Mouse (Mus musculus): ENCODE results near the gene Cep112. TPM values are rescaled to one million over a fixed set of nuclear protein-coding genes. Genes with fewer than 3 reads are reported as not detected.
"Not testable (repeated sequence)": the region's sequence is repeated elsewhere in the genome, so short reads cannot be mapped to it uniquely, and the experiment has no call there.

Cep112 gene
- total RNA-seq, 2 experiments from 2014 or later = 11.5 to 11.8 TPM

DNA sequence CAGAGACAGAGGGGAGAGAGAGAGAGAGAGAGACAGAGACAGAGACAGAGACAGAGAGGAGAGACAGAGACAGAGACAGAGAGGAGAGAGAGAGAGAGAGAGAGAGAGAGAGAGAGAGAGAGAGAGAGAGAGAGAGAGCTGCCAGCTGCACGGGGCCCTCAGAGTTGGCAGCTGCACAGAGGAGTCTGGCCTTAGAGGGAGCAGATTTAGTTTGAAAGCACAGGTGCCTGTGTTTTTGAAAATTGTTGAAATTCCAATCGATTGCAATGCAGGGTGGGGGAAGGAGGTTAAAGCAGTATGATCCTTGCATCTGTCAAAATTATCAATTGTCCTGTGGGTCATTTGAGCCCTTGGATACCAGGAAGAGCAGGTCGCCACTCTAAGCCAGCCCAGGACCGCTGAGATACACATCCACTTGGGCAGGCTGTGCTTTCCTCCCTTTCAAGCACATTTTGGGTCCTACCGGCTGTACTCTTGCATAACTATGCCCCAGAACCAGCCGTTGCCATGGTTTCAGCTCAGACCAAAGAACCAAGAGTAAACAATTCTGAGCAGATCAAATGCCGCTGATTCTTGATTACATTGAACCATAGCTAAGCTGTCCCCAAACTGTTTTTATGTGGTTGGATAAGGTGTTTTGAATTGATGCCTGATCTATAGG, 432.8 kb downstream of the Cep112 start:
- intact Hi-C loops (cut with DNase I) = no loop called here
- DNase-seq (ENCODE audit: low spot score) = no peak

- intact Hi-C loops (cut with DNase I) = no loop called here
- DNase-seq (ENCODE audit: low spot score) = no peak
Measured at GRCm38 (mm10) chr11:108858339-108858804, 433.4 kb downstream of the Cep112 start.

- intact Hi-C loops (cut with DNase I) = no loop called here
- no peak for DNase-seq (ENCODE audit: low spot score)
Measured at GRCm38 (mm10) chr11:108858846-108859245, 433.9 kb downstream of the Cep112 start.

- intact Hi-C loops (cut with DNase I) = no loop called here
- DNase-seq (ENCODE audit: low spot score) = no peak
Measured at GRCm38 (mm10) chr11:108862360-108862759, 437.4 kb downstream of the Cep112 start.

GRCm38 (mm10) chr11:108865746-108866145, 440.8 kb downstream of the Cep112 start:
- intact Hi-C loops (cut with DNase I) = no loop called here
- DNase-seq (ENCODE audit: low spot score) = no peak

DNA sequence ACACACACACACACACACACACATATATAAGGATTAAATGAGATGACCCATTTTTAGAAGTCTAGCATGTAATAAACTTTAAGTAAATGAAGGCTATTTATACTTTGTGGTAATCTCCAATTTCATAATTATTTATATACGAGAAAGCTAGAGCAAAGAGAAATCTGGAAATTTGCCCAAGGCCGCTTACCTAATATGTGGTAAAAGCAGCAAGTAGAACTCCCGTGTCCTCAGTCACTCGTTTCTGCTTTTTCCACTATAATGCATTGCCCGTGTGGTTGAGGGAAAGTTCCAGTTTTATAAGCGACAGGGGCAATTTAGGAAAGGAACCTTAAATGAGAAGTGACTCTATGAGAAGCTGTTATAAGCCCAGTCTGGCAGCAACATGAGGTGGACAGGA, 442.5 kb downstream of the Cep112 start:
- intact Hi-C loops (cut with DNase I) = no loop called here
- no peak for DNase-seq (ENCODE audit: low spot score)

DNA sequence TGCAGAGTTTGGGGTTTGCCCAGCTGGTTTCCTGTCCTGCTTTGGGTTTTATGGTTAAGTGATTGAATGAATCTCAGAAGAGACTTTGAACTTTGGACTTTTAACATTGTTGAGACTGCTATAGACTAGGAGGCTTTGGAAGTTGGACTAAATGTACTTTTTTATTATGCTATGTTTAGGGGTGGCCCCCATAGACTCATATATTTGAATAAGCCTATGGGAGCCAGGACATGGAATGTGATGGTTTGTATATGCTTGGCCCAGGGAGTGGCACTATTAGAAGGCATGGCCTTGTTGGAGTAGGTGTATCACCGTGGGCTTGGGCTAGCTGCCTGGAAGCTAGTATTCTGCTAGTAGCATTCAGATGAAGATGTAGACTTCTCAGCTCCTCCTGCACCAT, 446.3 kb downstream of the Cep112 start:
- intact Hi-C loops (cut with DNase I); DNase-seq (ENCODE audit: low spot score): not testable (repeated sequence)

- no peak for DNase-seq (ENCODE audit: low spot score)
- intact Hi-C loops (cut with DNase I) = no loop called here
Measured at GRCm38 (mm10) chr11:108871748-108872147, 446.8 kb downstream of the Cep112 start.

GRCm38 (mm10) chr11:108876633-108877205, 451.7 kb downstream of the Cep112 start:
- intact Hi-C loops (cut with DNase I) = no loop called here

GRCm38 (mm10) chr11:108877520-108877919, 452.5 kb downstream of the Cep112 start:
- intact Hi-C loops (cut with DNase I) = no loop called here
- DNase-seq (ENCODE audit: low spot score) = no peak

More at GRCm38 (mm10) chr11:108876633-108877205, 451.7 kb downstream of the Cep112 start:
- no peak for DNase-seq (ENCODE audit: low spot score)

- peak; percentile 26 for DNase-seq (ENCODE audit: low spot score)
- intact Hi-C loops (cut with DNase I) = no loop called here
Measured at GRCm38 (mm10) chr11:108880546-108880945, 455.6 kb downstream of the Cep112 start.

DNA sequence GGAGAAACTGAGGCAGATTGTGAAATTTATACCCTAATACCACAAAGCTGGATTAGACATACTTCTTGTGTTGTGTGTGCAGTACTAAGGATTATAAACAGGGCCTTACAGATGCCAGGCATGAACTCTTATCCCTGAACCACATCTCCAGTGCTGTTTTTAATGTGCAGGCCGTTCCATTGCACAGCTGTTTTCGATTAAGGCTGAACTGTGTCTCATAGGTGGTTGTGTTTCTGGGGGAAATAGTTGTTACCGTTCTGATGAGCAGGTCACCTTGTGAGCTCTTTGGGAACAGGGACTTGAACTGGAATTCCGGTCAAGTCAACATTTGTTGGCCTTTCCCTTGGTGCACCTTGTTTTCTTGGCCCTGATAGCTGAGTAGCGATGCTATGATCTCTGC, 456.7 kb downstream of the Cep112 start:
- DNase-seq (ENCODE audit: low spot score) = no peak
- intact Hi-C loops (cut with DNase I) = no loop called here

GRCm38 (mm10) chr11:108885276-108885896, 460.4 kb downstream of the Cep112 start:
- no peak for DNase-seq (ENCODE audit: low spot score)
- intact Hi-C loops (cut with DNase I) = no loop called here

GRCm38 (mm10) chr11:108886060-108886459, 461.1 kb downstream of the Cep112 start:
- DNase-seq (ENCODE audit: low spot score) = no peak
- intact Hi-C loops (cut with DNase I) = no loop called here

GRCm38 (mm10) chr11:108889121-108889520, 464.1 kb downstream of the Cep112 start:
- intact Hi-C loops (cut with DNase I) = no loop called here
- no peak for DNase-seq (ENCODE audit: low spot score)

DNA sequence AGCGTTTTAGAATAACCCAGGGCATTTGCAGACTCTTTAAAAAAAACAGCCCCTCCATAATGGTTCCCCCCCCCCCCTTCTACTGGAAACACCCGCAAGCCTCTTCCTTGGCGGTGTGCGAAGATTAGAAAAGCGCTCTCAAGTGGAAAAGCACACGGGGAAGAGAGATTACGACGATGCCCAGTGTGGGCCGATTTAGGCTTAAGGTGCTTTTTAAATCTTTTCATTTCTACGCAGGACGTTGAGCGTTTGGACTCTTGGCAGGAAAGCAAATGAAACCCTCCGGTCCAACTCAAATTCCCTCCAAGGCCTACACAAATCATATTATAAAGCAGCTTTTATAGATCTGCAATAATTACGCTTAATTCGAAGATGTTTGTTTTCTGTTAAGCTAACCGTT, 465.6 kb downstream of the Cep112 start:
- intact Hi-C loops (cut with DNase I) = no loop called here
- no peak for DNase-seq (ENCODE audit: low spot score)

- intact Hi-C loops (cut with DNase I) = no loop called here
- peak; percentile 33 for DNase-seq (ENCODE audit: low spot score)
Measured at GRCm38 (mm10) chr11:108891111-108891870, 466.3 kb downstream of the Cep112 start.

DNA sequence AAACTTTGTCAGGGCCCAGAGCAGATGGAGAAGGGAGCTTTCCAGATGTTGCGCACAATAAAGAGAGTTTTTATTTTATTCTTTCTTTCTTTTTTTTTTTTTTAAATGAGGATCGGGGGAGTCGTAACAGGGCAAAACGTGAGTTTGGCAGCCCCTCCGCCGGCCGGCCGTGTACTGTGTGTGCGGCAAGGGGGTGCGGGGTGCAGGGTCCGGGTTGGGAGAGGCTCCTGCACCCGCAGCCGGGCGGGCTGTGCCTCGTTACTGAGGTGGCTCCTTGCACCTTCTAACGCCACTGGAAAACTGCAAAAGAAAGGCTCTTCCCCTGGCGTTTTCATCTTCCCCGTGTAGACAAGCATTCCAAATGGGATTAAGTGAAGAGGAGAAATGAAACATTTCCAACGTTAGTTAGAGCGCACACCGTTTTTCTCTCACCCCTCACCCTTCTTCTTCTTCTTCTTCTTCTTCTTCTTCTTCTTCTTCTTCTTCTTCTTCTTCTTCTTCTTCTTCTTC, 466.9 kb downstream of the Cep112 start:
- intact Hi-C loops (cut with DNase I) = no loop called here
- no peak for DNase-seq (ENCODE audit: low spot score)

DNA sequence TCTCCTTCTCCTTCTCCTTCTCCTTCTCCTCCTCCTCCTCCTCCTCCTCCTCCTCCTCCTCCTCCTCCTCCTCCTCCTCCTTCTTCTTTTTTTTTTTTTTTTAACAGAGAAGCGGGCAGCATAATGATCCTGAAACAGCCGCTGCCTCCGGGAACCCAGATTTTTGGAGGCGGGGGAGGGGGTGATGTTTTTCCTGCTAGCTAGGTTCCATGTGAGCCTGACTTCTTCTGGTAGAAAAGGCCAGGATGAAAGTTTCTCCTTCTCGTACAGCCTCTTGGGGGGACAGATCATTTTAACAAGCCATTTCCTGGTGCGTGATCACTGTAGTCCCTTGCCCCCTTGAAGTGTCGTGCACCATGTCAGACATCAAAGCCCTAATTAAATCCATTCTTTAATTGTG, 467.4 kb downstream of the Cep112 start:
- intact Hi-C loops (cut with DNase I) = no loop called here
- no peak for DNase-seq (ENCODE audit: low spot score)

DNA sequence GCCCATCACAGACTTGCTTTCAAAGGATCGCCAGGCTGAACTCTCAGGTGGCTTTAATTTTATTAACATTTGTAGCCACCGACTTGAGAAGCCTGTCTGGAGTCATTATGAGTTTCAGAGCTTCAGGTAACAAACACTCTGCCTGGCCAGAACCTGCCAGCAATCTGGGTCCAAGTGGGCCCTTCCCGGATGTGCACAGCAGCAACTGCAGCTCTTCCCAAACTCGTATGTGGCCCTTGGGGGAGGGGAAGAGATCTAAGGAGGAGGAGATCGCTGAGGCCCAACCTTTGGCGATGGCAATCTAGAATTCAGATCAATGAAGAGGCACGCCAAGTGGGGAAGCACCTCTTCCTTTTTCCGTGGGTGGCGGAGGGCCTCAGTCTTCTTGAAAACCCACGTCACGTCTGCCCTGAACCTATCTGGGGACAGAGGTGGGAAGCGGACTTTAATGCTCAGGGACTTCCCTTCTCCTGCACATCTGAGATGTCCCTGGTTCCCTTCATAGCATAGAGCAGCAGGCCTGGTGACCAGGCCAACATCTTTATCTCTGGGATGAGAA, 468.3 kb downstream of the Cep112 start:
- intact Hi-C loops (cut with DNase I) = no loop called here
- no peak for DNase-seq (ENCODE audit: low spot score)
